Mouse (Mus musculus): ENCODE data around the gene Ssx2ip.
A peak's percentile ranks its signal among the peaks of the same experiment; 100 is the strongest.

Ssx2ip gene

GRCm38 (mm10) chr3:146404311-146405201 is at the start of gene Ssx2ip:
Gene Ssx2ip (plus strand): TSS chr3:146404642.
- peak; percentile 97 to 99 for DNase-seq (ENCODE audit: inconsistent age in 2 of 2, low spot score in 1 of 2)

- DNase-seq (ENCODE audit: inconsistent age in 2 of 2, low spot score in 1 of 2), result no peak
Observed at GRCm38 (mm10) chr3:146355146-146355545, 49.3 kb upstream of the Ssx2ip start.

GRCm38 (mm10) chr3:146365471-146365870 is 39.0 kb upstream of the Ssx2ip start:
- no peak for DNase-seq (ENCODE audit: inconsistent age in 2 of 2, low spot score in 1 of 2)

GRCm38 (mm10) chr3:146367058-146367457 is 37.4 kb upstream of the Ssx2ip start:
- DNase-seq (ENCODE audit: inconsistent age in 2 of 2, low spot score in 1 of 2), result no peak

GRCm38 (mm10) chr3:146370553-146371095 is 33.8 kb upstream of the Ssx2ip start:
- DNase-seq (ENCODE audit: inconsistent age in 2 of 2, low spot score in 1 of 2), result no peak

GRCm38 (mm10) chr3:146371201-146371600 is 33.2 kb upstream of the Ssx2ip start:
- DNase-seq (ENCODE audit: inconsistent age in 2 of 2, low spot score in 1 of 2), result peak; percentile 29 to 55

GRCm38 (mm10) chr3:146374596-146375175 is 29.8 kb upstream of the Ssx2ip start:
- DNase-seq (ENCODE audit: inconsistent age in 2 of 2, low spot score in 1 of 2), result no peak

GRCm38 (mm10) chr3:146375224-146375657 is 29.2 kb upstream of the Ssx2ip start:
- no peak for DNase-seq (ENCODE audit: inconsistent age in 2 of 2, low spot score in 1 of 2)

GRCm38 (mm10) chr3:146376337-146377130 is 27.9 kb upstream of the Ssx2ip start:
- DNase-seq (ENCODE audit: inconsistent age in 2 of 2, low spot score in 1 of 2), result no peak

GRCm38 (mm10) chr3:146377216-146377615 is 27.2 kb upstream of the Ssx2ip start:
- DNase-seq (ENCODE audit: inconsistent age in 2 of 2, low spot score in 1 of 2), result no peak

GRCm38 (mm10) chr3:146378753-146379152 is 25.7 kb upstream of the Ssx2ip start:
- DNase-seq (ENCODE audit: inconsistent age in 2 of 2, low spot score in 1 of 2), result no peak

GRCm38 (mm10) chr3:146379740-146380466 is 24.5 kb upstream of the Ssx2ip start:
- DNase-seq (ENCODE audit: inconsistent age in 2 of 2, low spot score in 1 of 2), result no peak

GRCm38 (mm10) chr3:146380874-146381273 is 23.6 kb upstream of the Ssx2ip start:
- no peak for DNase-seq (ENCODE audit: inconsistent age in 2 of 2, low spot score in 1 of 2)

GRCm38 (mm10) chr3:146381471-146381870 is 23.0 kb upstream of the Ssx2ip start:
- no peak for DNase-seq (ENCODE audit: inconsistent age in 2 of 2, low spot score in 1 of 2)

GRCm38 (mm10) chr3:146386800-146387199 is 17.6 kb upstream of the Ssx2ip start:
- DNase-seq (ENCODE audit: inconsistent age in 2 of 2, low spot score in 1 of 2), result no peak

GRCm38 (mm10) chr3:146392656-146393321 is 11.7 kb upstream of the Ssx2ip start:
- no peak for DNase-seq (ENCODE audit: inconsistent age in 2 of 2, low spot score in 1 of 2)

- DNase-seq (ENCODE audit: inconsistent age in 2 of 2, low spot score in 1 of 2), result no peak
Observed at GRCm38 (mm10) chr3:146393641-146394100, 10.8 kb upstream of the Ssx2ip start.

- DNase-seq (ENCODE audit: inconsistent age in 2 of 2, low spot score in 1 of 2), result no peak
Observed at GRCm38 (mm10) chr3:146396256-146396655, 8.2 kb upstream of the Ssx2ip start.

GRCm38 (mm10) chr3:146396934-146397333 is 7.5 kb upstream of the Ssx2ip start:
- peak in 1 of 2 experiments; percentile 30 for DNase-seq (ENCODE audit: inconsistent age in 2 of 2, low spot score in 1 of 2)

- no peak for DNase-seq (ENCODE audit: inconsistent age in 2 of 2, low spot score in 1 of 2)
Observed at GRCm38 (mm10) chr3:146397847-146398246, 6.6 kb upstream of the Ssx2ip start.
